Mouse (Mus musculus): ENCODE results near the gene Clta. TPM values are rescaled to one million over a fixed set of nuclear protein-coding genes. Genes with fewer than 3 reads are reported as not detected.

Clta gene
- total RNA-seq, 2 experiments from 2014 or later = 333 to 335 TPM

DNA sequence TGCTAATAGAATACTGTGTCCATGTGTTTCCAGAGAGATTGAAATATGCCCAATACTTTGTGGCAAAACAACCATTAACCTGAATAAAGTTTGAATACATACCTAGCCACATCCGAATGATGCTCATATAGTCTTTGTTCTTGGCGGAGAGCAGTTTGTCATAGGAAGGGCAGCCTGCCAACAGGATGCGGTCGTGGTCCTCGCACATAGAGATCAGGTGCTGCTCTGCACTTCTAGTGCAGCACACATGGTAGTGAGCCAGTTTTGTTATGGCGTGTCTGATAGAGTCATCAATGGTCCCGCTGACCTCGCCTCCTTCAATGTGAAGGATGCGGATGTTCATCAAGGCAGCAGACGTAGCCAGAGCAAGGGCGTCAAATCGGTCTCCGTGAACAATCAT is 55.4 kb downstream of the Clta start:
- intact Hi-C loops (cut with DNase I) = no loop called here
- no peak for DNase-seq (ENCODE audit: extremely low spot score in 1 of 2, low spot score in 2 of 2)

DNA sequence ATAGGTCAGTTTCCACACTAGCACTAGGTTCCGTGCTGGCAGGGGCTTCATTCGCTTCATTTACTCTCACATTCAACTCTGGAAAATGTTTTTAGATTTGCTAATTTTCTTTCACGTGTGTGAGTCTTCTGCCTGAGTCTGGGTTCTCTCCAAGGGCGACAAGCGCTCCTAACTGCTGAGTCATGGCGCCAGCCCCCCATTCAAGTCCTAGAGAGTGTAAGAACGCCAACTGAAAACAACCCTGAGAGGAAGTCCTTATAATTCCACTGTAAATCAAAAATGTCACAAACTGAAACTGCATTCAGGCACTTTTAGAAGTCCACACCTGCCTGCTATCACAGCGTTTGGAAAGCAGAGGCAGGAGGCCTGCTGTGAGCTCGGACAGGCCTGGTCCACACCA is 57.8 kb downstream of the Clta start:
- intact Hi-C loops (cut with DNase I) = no loop called here
- DNase-seq (ENCODE audit: extremely low spot score in 1 of 2, low spot score in 2 of 2) = no peak

DNA sequence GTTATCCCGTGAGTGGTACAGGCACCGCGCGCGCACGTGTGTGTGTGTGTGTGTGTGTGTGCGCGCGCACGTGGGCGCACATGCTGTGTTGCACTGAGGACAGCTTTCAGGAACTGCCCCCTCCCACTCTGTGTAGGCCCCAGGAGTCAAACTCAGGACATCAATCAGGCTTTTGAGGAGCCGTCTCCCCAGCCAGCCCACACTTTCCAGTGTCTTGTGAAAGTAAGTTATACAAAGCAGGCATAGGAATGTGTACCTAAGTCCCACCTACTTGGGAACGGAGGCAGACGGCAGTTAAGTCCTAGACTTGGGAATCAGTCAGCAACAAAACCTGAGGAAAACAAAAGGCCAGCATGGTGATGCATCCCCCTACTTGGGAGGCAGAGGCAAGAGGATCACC is 58.6 kb downstream of the Clta start:
- no peak for DNase-seq (ENCODE audit: extremely low spot score in 1 of 2, low spot score in 2 of 2)
- intact Hi-C loops (cut with DNase I) = no loop called here

DNA sequence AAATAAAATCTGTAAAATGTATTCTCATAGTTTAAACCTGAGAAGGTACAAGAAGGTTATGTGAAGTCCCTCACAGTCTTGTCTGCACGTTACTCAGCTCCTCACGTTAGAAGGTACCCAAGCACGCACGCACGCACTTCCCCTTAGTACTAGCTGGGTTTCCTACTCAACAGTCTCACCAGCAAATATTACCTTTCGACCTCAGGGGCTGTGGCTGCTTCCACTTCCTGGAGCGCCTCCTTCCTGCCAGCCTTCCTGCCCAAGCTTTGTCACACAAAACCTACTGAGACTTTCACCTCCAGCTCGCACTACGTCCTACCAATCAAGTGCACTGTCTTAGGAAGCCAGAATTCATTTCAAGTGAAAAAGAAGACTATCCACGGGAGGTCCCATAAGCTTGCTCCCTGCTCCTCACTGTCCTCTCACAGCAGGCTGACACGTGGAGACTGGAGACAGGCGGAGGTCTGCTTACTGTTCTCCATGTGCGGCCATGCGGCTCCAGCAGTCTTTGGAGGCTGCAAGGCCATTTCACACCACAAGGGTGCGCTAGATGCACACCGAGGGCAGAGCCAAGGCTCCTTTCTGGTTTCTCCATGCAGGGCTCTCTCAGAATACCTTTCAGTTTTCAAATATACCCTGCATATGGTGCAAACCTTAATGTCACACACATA is 61.2 kb downstream of the Clta start:
- DNase-seq (ENCODE audit: extremely low spot score in 1 of 2, low spot score in 2 of 2) = peak; percentile 88 to 89
- intact Hi-C loops (cut with DNase I) = loop anchor here (5.0 kb wide), 2 partner anchors 57 to 227 kb away; no protein-coding TSS in a partner anchor

DNA sequence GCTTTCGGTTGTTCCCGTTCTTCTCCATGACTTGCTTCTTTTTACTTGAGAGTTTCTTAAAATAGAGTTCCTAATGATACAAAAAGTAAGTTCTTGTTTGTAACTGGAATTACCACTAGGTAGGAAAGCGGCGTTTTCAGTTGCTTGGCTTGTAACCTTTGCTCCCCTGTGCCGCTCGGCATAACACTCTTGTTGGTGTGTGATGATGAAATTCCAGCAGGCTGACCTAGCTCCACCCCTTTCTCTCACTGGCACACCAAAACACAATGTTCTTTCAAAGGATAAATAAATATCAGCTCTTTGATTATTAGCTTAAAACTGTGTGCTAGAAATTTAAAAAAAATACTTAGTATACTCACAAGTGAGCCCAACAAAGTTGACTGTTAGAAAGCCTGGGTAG is 62.6 kb downstream of the Clta start:
- DNase-seq (ENCODE audit: extremely low spot score in 1 of 2, low spot score in 2 of 2) = no peak
- intact Hi-C loops (cut with DNase I) = loop anchor here (5.0 kb wide), 2 partner anchors 55 to 225 kb away; no protein-coding TSS in a partner anchor

DNA sequence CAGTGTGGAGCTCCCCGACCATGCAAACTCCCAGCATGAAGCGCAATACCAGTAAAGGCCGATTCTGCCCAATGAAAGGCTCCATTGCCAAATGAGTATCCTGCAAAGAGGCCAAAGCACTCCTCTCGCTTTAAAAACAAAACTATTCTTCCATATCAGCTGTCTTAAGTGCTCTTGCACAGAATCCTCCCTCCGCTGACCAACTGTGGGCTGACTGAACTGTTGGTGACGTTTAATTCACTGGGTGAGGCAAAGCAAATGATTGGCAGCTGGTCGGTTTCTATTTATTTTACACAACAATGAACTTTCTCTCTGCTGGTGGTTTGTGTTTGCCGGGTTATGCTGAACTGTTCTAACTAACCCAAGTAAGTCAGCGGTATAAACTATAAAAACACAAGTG is 64.5 kb downstream of the Clta start:
- no peak for DNase-seq (ENCODE audit: extremely low spot score in 1 of 2, low spot score in 2 of 2)
- intact Hi-C loops (cut with DNase I) = loop anchor here (5.0 kb wide), 2 partner anchors 54 to 224 kb away; no protein-coding TSS in a partner anchor

DNA sequence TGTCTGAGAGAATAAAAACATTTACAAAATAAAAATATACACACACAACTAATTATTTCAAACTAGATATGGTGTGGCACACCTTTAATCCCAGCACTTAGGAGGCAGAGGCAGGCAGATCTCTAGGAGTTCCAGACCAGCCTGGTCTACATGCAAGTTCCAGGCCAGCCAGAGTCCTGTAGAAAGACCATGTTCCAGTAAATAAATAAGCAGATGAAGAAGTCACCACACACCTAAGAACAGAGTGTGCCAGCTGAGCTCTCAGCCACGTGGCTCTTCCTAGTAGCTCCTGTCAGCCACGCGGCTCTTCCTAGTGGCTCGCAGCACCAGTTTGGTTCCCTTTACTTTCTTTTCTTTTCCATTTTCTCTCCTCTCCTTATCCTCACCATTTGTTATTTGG is 65.2 kb downstream of the Clta start:
- intact Hi-C loops (cut with DNase I) = loop anchor here (5.0 kb wide), 2 partner anchors 53 to 223 kb away; no protein-coding TSS in a partner anchor
- no peak for DNase-seq (ENCODE audit: extremely low spot score in 1 of 2, low spot score in 2 of 2)

DNA sequence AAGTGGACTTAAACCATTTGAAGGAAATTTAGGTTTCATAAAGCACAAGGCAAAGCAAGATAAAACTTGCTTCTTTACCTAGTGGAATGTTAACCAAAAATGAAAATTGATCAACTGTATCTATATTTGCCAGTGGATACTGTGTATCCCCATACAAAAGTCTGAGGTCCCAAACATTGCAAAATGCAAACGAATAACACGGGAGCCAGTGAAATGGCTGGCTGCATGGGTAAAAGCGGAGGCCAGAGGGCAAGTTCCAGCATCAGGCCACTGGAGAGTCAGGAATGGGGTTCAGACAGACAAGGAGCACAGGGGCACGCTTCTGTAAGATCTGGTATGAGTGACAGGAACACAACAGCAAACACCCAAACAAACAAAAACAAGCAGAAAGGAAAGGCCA is 66.4 kb downstream of the Clta start:
- DNase-seq (ENCODE audit: extremely low spot score in 1 of 2, low spot score in 2 of 2) = no peak
- intact Hi-C loops (cut with DNase I) = loop anchor here (5.0 kb wide), 1 partner anchor 42 kb away; no protein-coding TSS in a partner anchor

DNA sequence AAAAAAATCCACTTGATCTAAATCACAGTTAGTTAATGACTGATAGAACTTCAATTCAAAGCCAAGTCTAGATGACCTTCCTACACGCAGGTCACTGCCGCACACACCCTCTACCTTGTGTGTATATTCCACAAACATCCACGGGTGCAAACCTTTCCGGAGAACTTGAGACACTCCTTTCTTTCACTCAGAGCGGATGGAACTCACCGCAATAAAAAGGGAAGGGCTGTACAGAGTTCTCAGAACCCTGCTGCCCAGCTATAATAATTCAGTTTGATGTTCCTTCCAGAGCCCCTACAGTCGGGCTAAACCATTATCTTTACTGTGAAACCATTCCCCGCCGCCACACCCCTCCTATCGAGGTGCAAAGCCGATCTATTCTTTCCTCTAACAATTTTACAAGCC is 67.5 kb downstream of the Clta start:
- no peak for DNase-seq (ENCODE audit: extremely low spot score in 1 of 2, low spot score in 2 of 2)
- intact Hi-C loops (cut with DNase I) = loop anchor here (5.0 kb wide), 1 partner anchor 41 kb away; no protein-coding TSS in a partner anchor

DNA sequence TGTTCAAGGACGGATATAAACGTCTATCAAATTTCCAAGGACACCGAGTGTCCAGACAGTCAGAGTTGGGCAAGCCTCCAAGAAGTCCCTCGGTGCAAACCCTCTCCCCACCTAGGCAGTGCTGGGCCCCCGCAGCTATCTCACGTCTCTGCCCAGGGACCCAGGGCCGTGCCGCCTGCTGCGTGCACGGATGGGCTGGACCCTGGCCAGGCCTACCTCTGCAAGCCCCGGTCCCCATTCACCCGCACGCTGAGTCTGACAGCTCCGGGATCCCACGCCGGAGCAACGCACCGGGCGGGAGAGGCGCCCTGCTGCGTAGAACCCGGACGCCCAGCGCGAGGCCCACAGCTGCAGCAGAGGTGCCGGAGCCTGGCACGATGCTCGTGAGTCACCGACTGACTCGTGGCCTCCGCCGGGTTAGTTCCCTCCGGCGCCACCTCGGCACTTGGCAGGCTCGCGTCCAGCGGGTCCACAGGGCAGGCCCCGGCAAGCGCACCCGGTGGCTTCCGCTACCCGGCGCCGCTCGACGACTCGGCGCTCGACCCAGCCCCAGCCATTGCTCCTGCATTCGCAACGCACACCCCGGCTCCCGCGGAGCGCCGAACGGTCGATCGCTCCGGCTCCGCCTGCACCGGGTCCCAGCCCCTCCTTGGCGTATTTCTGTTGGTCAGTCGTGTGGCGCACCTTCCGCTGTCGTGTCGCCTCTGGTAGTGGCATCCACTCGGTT is 68.1 kb downstream of the Clta start:
- peak; percentile 85 to 95 for DNase-seq (ENCODE audit: extremely low spot score in 1 of 2, low spot score in 2 of 2)
- intact Hi-C loops (cut with DNase I) = loop anchor here (5.0 kb wide), 1 partner anchor 40 kb away; no protein-coding TSS in a partner anchor

DNA sequence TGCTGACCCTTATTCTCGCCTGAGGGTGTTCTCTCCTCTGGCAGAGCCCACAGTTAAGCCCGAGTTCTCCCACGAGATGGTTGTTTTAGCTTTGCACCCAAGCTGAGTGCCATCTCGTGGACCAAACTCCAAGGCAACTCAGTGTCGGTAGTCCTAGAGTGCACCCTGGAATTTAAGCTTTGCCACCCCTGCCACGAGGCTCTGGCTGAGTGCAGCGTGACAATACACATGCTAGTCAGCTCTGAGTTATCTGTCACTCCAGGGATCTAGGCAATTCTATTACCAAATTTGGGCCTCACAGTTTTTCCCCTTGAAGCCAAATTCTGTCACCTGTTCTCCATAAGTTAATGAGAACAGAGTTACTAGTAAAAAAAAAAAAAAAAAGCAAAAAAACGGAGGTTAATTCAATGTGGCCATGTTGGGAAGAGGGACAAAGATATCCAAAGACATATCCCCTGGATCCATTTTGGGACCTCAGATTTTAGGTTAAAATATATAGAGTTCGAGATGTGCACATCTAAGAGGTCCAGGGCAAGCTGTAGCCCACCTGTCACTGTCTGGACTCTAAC is 68.7 kb downstream of the Clta start:
- DNase-seq (ENCODE audit: extremely low spot score in 1 of 2, low spot score in 2 of 2) = no peak
- intact Hi-C loops (cut with DNase I) = loop anchor here (5.0 kb wide), 1 partner anchor 39 kb away; no protein-coding TSS in a partner anchor

DNA sequence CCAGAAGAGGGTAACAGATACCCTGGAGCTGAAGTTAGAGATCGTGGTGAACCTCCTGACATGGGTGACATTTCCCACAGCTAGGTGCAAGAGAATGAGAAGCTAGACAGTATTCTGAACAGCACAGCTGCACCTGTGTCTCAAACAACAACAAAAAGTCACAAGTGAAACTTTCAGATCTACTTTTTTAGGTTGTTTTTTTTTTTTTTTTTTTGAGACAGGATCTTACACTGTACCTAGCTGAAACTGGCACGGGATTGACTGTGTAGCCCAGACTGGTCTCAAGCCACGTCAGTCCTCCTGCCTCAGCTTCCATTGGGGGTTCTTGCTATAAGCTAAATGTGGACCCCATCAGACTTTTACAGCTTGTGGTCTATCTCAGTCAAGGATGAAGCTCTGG is 69.5 kb downstream of the Clta start:
- intact Hi-C loops (cut with DNase I) = loop anchor here (5.0 kb wide), 1 partner anchor 39 kb away; no protein-coding TSS in a partner anchor
- no peak for DNase-seq (ENCODE audit: extremely low spot score in 1 of 2, low spot score in 2 of 2)

DNA sequence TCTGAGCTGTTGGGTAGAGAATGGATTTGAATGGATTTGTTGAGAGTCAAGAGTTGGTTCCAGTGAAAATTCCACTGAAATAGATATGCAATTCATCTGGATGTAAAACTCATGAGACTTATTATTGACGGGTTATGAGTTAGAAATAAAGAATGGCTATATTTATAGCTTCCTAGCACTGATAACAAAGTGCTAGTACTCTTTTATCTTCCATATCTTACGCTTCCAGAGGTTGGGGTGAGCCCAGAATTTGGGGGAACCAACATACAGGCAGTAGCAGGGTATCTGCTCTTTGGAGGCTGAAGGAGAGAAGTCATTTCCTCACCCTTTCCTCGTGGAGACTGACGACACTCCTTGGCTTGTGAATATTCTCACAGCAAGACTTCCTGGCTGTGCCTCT is 70.2 kb downstream of the Clta start:
- no peak for DNase-seq (ENCODE audit: extremely low spot score in 1 of 2, low spot score in 2 of 2)
- intact Hi-C loops (cut with DNase I) = loop anchor here (5.0 kb wide), 1 partner anchor 38 kb away; no protein-coding TSS in a partner anchor

DNA sequence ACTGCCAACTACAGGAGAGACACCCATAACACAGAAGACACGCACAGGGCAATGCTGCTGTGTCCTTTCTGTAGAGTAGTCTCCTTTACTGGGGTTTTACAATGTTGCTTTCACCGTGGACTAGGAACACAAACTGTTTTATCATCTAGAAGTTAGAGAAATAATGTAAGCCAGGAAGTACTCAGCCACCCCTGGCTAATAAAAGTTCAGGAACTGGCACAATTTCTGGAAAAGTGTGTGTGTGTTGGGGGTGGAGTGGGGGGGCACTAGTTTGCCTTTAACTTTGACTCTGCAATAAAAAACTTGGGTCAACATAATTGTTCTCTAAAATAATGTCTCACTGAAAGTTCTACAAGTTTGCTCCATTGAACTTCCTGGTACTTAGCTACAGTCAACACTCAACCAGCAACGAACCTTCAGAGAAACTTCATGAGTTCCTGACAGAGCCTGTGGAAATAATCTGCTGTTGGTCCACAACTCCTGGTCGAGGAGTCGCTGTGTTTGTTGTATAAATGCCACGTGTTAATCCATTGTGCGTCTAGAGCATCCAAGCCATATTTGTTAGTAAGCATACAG is 74.2 kb downstream of the Clta start:
- intact Hi-C loops (cut with DNase I) = no loop called here
- no peak for DNase-seq (ENCODE audit: extremely low spot score in 1 of 2, low spot score in 2 of 2)

Other genes with a start within 250 kb of the Clta start
- gene Olfr159, start 233.4 kb upstream of the Clta start, total RNA-seq (2021) = not detected
- not detected for gene Olfr156, start 180.6 kb upstream of the Clta start, total RNA-seq (2021)
- not detected for gene Olfr157, start 164.3 kb upstream of the Clta start, total RNA-seq (2021)
- gene Olfr155, start 152.9 kb upstream of the Clta start, total RNA-seq (2021) = not detected
- 1 to 10 TPM; 5.2 to 6.8 TPM for gene Reck, start 128.9 kb upstream of the Clta start, total RNA-seq (2021)
- gene Glipr2, start 47.1 kb upstream of the Clta start, total RNA-seq (2021) = 1 to 10 TPM; 2.3 TPM
- gene Ccin, start 21.0 kb upstream of the Clta start, total RNA-seq (2021) = not detected
- gene Gne, start 79.7 kb downstream of the Clta start, total RNA-seq (2021) = 10 to 100 TPM; 43.4 to 50.7 TPM
- 10 to 100 TPM; 64.9 to 80.8 TPM for gene Rnf38, start 229.3 kb downstream of the Clta start, total RNA-seq (2021)